10 mouse cellular contexts compared by ENCODE assay signal in the genomic region with DNA sequence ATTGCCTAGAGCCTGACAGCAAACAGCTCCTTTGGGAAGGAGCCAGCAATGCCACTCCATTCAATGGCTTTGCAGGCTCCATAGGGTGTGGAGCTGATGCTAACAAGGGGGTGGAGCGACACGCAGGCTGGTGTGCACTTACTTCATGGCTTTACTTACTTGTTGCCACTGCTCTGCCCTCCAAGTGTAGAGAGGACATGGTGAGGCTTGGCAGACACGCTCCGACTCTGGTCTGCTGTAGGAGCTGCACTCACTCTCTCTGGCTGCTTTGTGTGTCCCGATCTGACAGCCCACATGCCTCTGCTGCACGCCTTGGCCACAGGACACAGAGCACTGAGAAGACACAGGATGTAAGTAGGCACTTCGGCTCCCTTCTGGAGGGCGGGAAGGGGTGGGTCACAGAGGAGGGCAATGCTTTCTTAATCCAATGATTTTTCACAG. TPM values are rescaled to one million over a fixed set of nuclear protein-coding genes. Genes with fewer than 3 reads are reported as not detected.
A peak's percentile ranks its signal among the peaks of the same experiment; 100 is the strongest.
DNase-seq lines count a peak whose midpoint lies in the region; ATAC-seq and TF ChIP-seq lines count a peak whose summit lies in the region.
"Had no signal": no experiment of that assay in that cellular context is flagged by ENCODE, and none has a peak within 500 bp of the region (broad histone marks: within the 10 kb centered on the region; RNA-seq: fewer than 3 reads in every experiment).

A gene (plus strand): TSS at position 168 of the 441 bp plus-strand sequence.

- H3K4me2 ChIP-seq in hindbrain, embryonic 16.5 days (ENCODE audit: low read length) = peak within 1 kb of the TSS; percentile 48
- H3K4me2 ChIP-seq in intestine, postnatal 0 days (replicated peaks; ENCODE audit: low read depth) = no peak within 1 kb of the TSS

- TF ChIP-seq CTCF in intestine, postnatal 0 days (IDR thresholded peaks at IDR 0.05; ENCODE audit: low read depth) = no peak

- peak within 1 kb of the TSS; percentile 8; the same call in 1 of the 2 replicates for H3K27ac ChIP-seq in hindbrain, embryonic 16.5 days (ENCODE audit: low read depth, low read length)
- H3K27ac ChIP-seq in midbrain, embryonic 10.5 days (replicated peaks) = peak within 1 kb of the TSS; percentile 64; the same call in 1 of the 2 replicates
- no peak within 1 kb of the TSS for H3K27ac ChIP-seq in intestine, postnatal 0 days (ENCODE audit: low read depth, low read length)

- no peak within 1 kb of the TSS for H3K4me3 ChIP-seq in hindbrain, embryonic 16.5 days (ENCODE audit: low read length)
- H3K4me3 ChIP-seq in midbrain, embryonic 10.5 days = peak within 1 kb of the TSS; percentile 42
- no peak within 1 kb of the TSS for H3K4me3 ChIP-seq in intestine, postnatal 0 days (ENCODE audit: low read depth, low read length)

- peak; percentile 75 for ATAC-seq in hindbrain, embryonic 16.5 days
- no peak for ATAC-seq in intestine, postnatal 0 days

- DNase-seq in MN1 (ENCODE audit: low spot score) = peak; percentile 41
- DNase-seq in embryo, embryonic 10.5 days (ENCODE audit: low spot score) = peak; percentile 28
- DNase-seq in midbrain, embryonic 10.5 days (ENCODE audit: low spot score) = peak; percentile 43
- DNase-seq in spleen, postnatal 10 days (ENCODE audit: low spot score in 2 of 2) = no peak
- DNase-seq in adrenal gland, postnatal 14 days = no peak
- no peak for DNase-seq in cerebellum, postnatal 36 days
- DNase-seq: adrenal gland, postnatal 25 days had no signal

- peak within 1 kb of the TSS; percentile 24; the same call in 1 of the 2 replicates for H3K9ac ChIP-seq in hindbrain, embryonic 16.5 days (ENCODE audit: low read depth, low read length)
- no peak within 1 kb of the TSS for H3K9ac ChIP-seq in intestine, postnatal 0 days (ENCODE audit: low read depth, low read length)

- peaks cover 9% of the 10 kb centered on the region for H3K4me1 ChIP-seq in hindbrain, embryonic 16.5 days (ENCODE audit: control insufficient read depth, insufficient read depth, low read depth, low read length)
- H3K4me1 ChIP-seq in midbrain, embryonic 10.5 days = peaks cover 58% of the 10 kb centered on the region
- no peaks in the 10 kb centered on the region for H3K4me1 ChIP-seq in intestine, postnatal 0 days (replicated peaks; ENCODE audit: control insufficient read depth, insufficient read depth, low read length)

- 12% methylated on average over 8 of the region's 8 CpGs for whole genome bisulfite sequencing in hindbrain, embryonic 16.5 days
- WGBS in midbrain, embryonic 10.5 days = 9% methylated on average over 8 of the region's 8 CpGs
- 29% methylated on average over 8 of the region's 8 CpGs for WGBS in intestine, postnatal 0 days

- H3K27me3 ChIP-seq in hindbrain, embryonic 16.5 days (replicated peaks; ENCODE audit: control insufficient read depth, insufficient read depth, low read length) = 0 out of 2 replicates have a peak, but pooled peaks cover 3% of the 10 kb centered on the region
- H3K27me3 ChIP-seq in midbrain, embryonic 10.5 days (ENCODE audit: low read depth, poor library complexity, severe bottlenecking) = peaks cover 47% of the 10 kb centered on the region
- H3K27me3 ChIP-seq in intestine, postnatal 0 days (replicated peaks; ENCODE audit: control insufficient read depth, insufficient read depth, low read length) = no peaks in the 10 kb centered on the region

- H3K9me3 ChIP-seq in hindbrain, embryonic 16.5 days (ENCODE audit: control insufficient read depth, low read length) = no peaks in the 10 kb centered on the region
- H3K9me3 ChIP-seq in midbrain, embryonic 10.5 days (replicated peaks) = no peaks in the 10 kb centered on the region
- H3K9me3 ChIP-seq in intestine, postnatal 0 days (ENCODE audit: control insufficient read depth) = no peaks in the 10 kb centered on the region

- H3K36me3 ChIP-seq in hindbrain, embryonic 16.5 days (ENCODE audit: control insufficient read depth, insufficient read depth, low read length) = no peaks in the 10 kb centered on the region
- H3K36me3 ChIP-seq in midbrain, embryonic 10.5 days = no peaks in the 10 kb centered on the region
- H3K36me3 ChIP-seq in intestine, postnatal 0 days (ENCODE audit: control insufficient read depth, insufficient read depth) = no peaks in the 10 kb centered on the region; the same call in 1 of the 2 replicates

RNA-seq across cellular contexts. Expression of the gene that starts here (rescaled TPM):
- 0.54 and 0.97 TPM in 2 replicates for polyA plus RNA-seq in hindbrain, embryonic 16.5 days (2015; fragmentation: Nextera tagmentation; extraction: Ambion mirVana)
- 0.68 and 1.5 TPM in 2 replicates for polyA plus RNA-seq in midbrain, embryonic 10.5 days (2016; fragmentation: Nextera tagmentation; extraction: Ambion mirVana)
- 2.7 and 2.8 TPM in 2 replicates for total RNA-seq in adrenal gland, postnatal 14 days (2021)
- polyA plus RNA-seq in intestine, postnatal 0 days (2015; fragmentation: Nextera tagmentation; extraction: Ambion mirVana) = 0.46 and 0.55 TPM in 2 replicates
- total RNA-seq: liver, adult 2 months had no signal
- polyA plus RNA-seq: liver, adult 2 months had no signal

Comparison
In these comparisons a context has a peak if more than half of its experiments do, and no peak if none do; other contexts are left out.
1. Peak in ATAC-seq, H3K27ac ChIP-seq, H3K9ac ChIP-seq and H3K4me2 ChIP-seq in hindbrain, embryonic 16.5 days; RNA of the gene not detected or under 1 TPM.
2. DNase-seq: peak in MN1 (single experiment), embryo, embryonic 10.5 days (single experiment) and midbrain, embryonic 10.5 days (single experiment); none in spleen, postnatal 10 days (0 of 2), adrenal gland, postnatal 14 days (single experiment) and cerebellum, postnatal 36 days (0 of 2).